Mouse (Mus musculus): ENCODE measurements around the gene Fig4. TPM values are rescaled to one million over a fixed set of nuclear protein-coding genes. Genes with fewer than 3 reads are reported as not detected.

Gene Fig4
- polyA plus RNA-seq, 1 experiment from 2014 or later: 31.6 TPM

GRCm38 (mm10) chr10:41189392-41189791 lies 113.7 kb downstream of the Fig4 start:
- Histone ChIP-seq H3K36me3 (ENCODE audit: control insufficient read depth, insufficient read depth, low read length) (0 out of 2 replicates have a peak, but pooled peaks cover 3% of the 10 kb centered on the region), H3K4me3 (ENCODE audit: low read depth, low read length) (no peak overlapping the region), H3K4me2 (ENCODE audit: low read length) (no peak overlapping the region), H3K27me3 (ENCODE audit: control insufficient read depth, insufficient read depth, low read depth, low read length) (no peaks in the 10 kb centered on the region), H3K4me1 (ENCODE audit: control insufficient read depth, insufficient read depth, low read length) (no peaks in the 10 kb centered on the region), H3K9me3 (replicated peaks; ENCODE audit: control insufficient read depth, low read length, poor library complexity, severe bottlenecking) (no peaks in the 10 kb centered on the region), H3K9ac (ENCODE audit: low read depth, low read length) (no peak overlapping the region), H3K27ac (ENCODE audit: low read length) (no peak overlapping the region)
- no peak for ATAC-seq
- 73% methylated on average over 3 of the region's 3 CpGs for WGBS

DNA sequence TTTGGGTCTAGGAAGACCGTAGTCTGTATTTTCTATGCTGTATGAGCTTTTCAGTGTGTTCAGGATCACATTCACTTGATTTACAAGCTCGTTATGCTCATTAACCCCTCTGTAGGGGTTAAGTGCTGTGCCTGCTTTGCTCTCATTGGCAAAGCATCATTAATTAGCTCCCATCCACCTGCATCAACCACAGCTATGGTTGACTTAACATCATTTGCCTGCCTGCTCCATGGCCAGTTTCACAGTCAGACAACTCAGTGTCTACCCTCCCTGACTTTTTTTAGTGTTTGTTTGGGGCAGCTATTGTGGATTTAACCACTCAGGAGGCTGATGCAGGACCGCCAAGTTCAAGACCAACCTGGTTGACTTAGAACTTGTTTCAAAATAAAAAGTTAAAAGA lies 119.1 kb downstream of the Fig4 start:
- Histone ChIP-seq H3K27ac (ENCODE audit: low read length) (no peak overlapping the region), H3K4me2 (ENCODE audit: low read length) (no peak overlapping the region), H3K4me1 (ENCODE audit: control insufficient read depth, insufficient read depth, low read length) (no peaks in the 10 kb centered on the region), H3K9me3 (replicated peaks; ENCODE audit: control insufficient read depth, low read length, poor library complexity, severe bottlenecking) (no peaks in the 10 kb centered on the region), H3K9ac (ENCODE audit: low read depth, low read length) (no peak overlapping the region), H3K36me3 (ENCODE audit: control insufficient read depth, insufficient read depth, low read length) (0 out of 2 replicates have a peak, but pooled peaks cover 3% of the 10 kb centered on the region), H3K4me3 (ENCODE audit: low read depth, low read length) (no peak overlapping the region), H3K27me3 (ENCODE audit: control insufficient read depth, insufficient read depth, low read depth, low read length) (no peaks in the 10 kb centered on the region)
- WGBS: 76% methylated on average over 3 of the region's 3 CpGs
- no peak for ATAC-seq

GRCm38 (mm10) chr10:41182644-41183043 lies 120.4 kb downstream of the Fig4 start:
- Histone ChIP-seq H3K27ac (ENCODE audit: low read length) (no peak overlapping the region), H3K4me3 (ENCODE audit: low read depth, low read length) (no peak overlapping the region), H3K4me2 (ENCODE audit: low read length) (no peak overlapping the region), H3K36me3 (ENCODE audit: control insufficient read depth, insufficient read depth, low read length) (no peaks in the 10 kb centered on the region), H3K9ac (ENCODE audit: low read depth, low read length) (no peak overlapping the region), H3K27me3 (ENCODE audit: control insufficient read depth, insufficient read depth, low read depth, low read length) (no peaks in the 10 kb centered on the region), H3K4me1 (ENCODE audit: control insufficient read depth, insufficient read depth, low read length) (no peaks in the 10 kb centered on the region), H3K9me3 (replicated peaks; ENCODE audit: control insufficient read depth, low read length, poor library complexity, severe bottlenecking) (no peaks in the 10 kb centered on the region)
- ATAC-seq: no peak
- WGBS: 14% methylated on average over 6 of the region's 6 CpGs

GRCm38 (mm10) chr10:41166141-41166540 lies 136.9 kb downstream of the Fig4 start:
- Histone ChIP-seq H3K4me1 (ENCODE audit: control insufficient read depth, insufficient read depth, low read length) (no peaks in the 10 kb centered on the region), H3K27me3 (ENCODE audit: control insufficient read depth, insufficient read depth, low read depth, low read length) (no peaks in the 10 kb centered on the region), H3K9ac (ENCODE audit: low read depth, low read length) (no peak overlapping the region), H3K27ac (ENCODE audit: low read length) (no peak overlapping the region), H3K9me3 (replicated peaks; ENCODE audit: control insufficient read depth, low read length, poor library complexity, severe bottlenecking) (no peaks in the 10 kb centered on the region), H3K4me3 (ENCODE audit: low read depth, low read length) (no peak overlapping the region), H3K4me2 (ENCODE audit: low read length) (no peak overlapping the region), H3K36me3 (ENCODE audit: control insufficient read depth, insufficient read depth, low read length) (no peaks in the 10 kb centered on the region)
- WGBS: 97% methylated on average over 5 of the region's 5 CpGs
- no peak for ATAC-seq

GRCm38 (mm10) chr10:41163108-41163507 lies 140.0 kb downstream of the Fig4 start:
- Histone ChIP-seq H3K4me3 (ENCODE audit: low read depth, low read length) (no peak overlapping the region), H3K4me1 (ENCODE audit: control insufficient read depth, insufficient read depth, low read length) (no peaks in the 10 kb centered on the region), H3K27me3 (ENCODE audit: control insufficient read depth, insufficient read depth, low read depth, low read length) (no peaks in the 10 kb centered on the region), H3K27ac (ENCODE audit: low read length) (no peak overlapping the region), H3K4me2 (ENCODE audit: low read length) (no peak overlapping the region), H3K9ac (ENCODE audit: low read depth, low read length) (no peak overlapping the region), H3K36me3 (ENCODE audit: control insufficient read depth, insufficient read depth, low read length) (no peaks in the 10 kb centered on the region), H3K9me3 (replicated peaks; ENCODE audit: control insufficient read depth, low read length, poor library complexity, severe bottlenecking) (no peaks in the 10 kb centered on the region)
- ATAC-seq: no peak
- WGBS: 93% methylated on average over 2 of the region's 2 CpGs

- no peaks in the 10 kb centered on the region for H3K9me3 ChIP-seq (replicated peaks; ENCODE audit: control insufficient read depth, low read length, poor library complexity, severe bottlenecking)
- no peaks in the 10 kb centered on the region for H3K4me1 ChIP-seq (ENCODE audit: control insufficient read depth, insufficient read depth, low read length)
- H3K4me3 ChIP-seq (ENCODE audit: low read depth, low read length): no peak overlapping the region
- H3K9ac ChIP-seq (ENCODE audit: low read depth, low read length): no peak overlapping the region
- no peak for ATAC-seq
- no peak overlapping the region for H3K27ac ChIP-seq (ENCODE audit: low read length)
- WGBS: 93% methylated on average over 2 of the region's 2 CpGs
- H3K4me2 ChIP-seq (ENCODE audit: low read length): no peak overlapping the region
- no peaks in the 10 kb centered on the region for H3K27me3 ChIP-seq (ENCODE audit: control insufficient read depth, insufficient read depth, low read depth, low read length)
- no peaks in the 10 kb centered on the region for H3K36me3 ChIP-seq (ENCODE audit: control insufficient read depth, insufficient read depth, low read length)
These were observed 145.8 kb downstream of the Fig4 start for GRCm38 (mm10) chr10:41157296-41157695.

DNA sequence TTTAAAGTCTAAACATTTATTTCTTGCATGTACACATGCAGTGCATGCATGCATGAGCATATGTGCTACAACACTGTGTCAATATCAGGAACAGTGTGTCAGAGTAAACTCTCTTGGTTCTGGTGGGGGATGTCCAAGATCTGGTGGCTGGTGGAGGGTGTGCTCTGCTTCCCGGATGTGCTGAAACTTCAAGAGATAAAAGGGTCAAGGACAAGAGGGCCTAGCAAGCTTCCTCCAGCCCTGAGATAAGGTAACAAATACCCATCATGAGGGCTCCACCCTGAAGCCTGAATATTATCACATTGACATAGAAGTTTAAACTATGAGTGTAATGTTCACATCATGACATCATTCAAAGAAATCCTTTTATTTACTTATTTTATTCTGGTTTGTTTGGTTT lies 146.4 kb downstream of the Fig4 start:
- H3K4me3 ChIP-seq (ENCODE audit: low read depth, low read length): no peak overlapping the region
- H3K4me2 ChIP-seq (ENCODE audit: low read length): no peak overlapping the region
- no peaks in the 10 kb centered on the region for H3K9me3 ChIP-seq (replicated peaks; ENCODE audit: control insufficient read depth, low read length, poor library complexity, severe bottlenecking)
- H3K27ac ChIP-seq (ENCODE audit: low read length): no peak overlapping the region
- 94% methylated on average over 1 of the region's 1 CpGs for WGBS
- no peaks in the 10 kb centered on the region for H3K36me3 ChIP-seq (ENCODE audit: control insufficient read depth, insufficient read depth, low read length)
- H3K27me3 ChIP-seq (ENCODE audit: control insufficient read depth, insufficient read depth, low read depth, low read length): no peaks in the 10 kb centered on the region
- no peak for ATAC-seq
- H3K4me1 ChIP-seq (ENCODE audit: control insufficient read depth, insufficient read depth, low read length): no peaks in the 10 kb centered on the region
- no peak overlapping the region for H3K9ac ChIP-seq (ENCODE audit: low read depth, low read length)

DNA sequence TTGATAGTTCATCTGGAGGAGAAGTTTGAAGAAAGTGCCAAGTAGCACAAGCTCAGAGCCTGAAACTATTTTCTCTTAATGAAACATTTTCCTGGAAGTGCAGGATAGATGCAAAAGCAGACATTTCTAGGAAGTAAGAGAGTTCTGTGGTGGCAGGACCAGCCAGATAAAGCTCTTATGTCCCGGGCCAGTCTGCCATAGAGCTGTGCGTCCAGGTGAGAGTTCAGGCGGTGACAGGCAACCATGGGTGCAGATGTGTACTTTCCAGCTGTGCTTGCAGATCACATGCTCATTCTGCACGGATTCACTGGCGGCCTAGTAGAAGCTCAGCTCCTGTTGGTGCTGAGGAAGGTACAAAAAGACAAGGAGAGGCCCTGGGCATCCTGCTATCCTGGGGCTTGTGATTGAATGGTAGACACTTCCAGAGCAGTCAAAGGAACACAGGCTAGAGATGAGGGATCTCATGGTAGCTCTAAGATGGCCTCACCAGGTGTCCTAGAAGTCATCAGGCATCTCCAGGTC lies 149.8 kb downstream of the Fig4 start:
- Histone ChIP-seq H3K36me3 (ENCODE audit: control insufficient read depth, insufficient read depth, low read length) (no peaks in the 10 kb centered on the region), H3K4me2 (ENCODE audit: low read length) (no peak overlapping the region), H3K4me1 (ENCODE audit: control insufficient read depth, insufficient read depth, low read length) (no peaks in the 10 kb centered on the region), H3K27ac (ENCODE audit: low read length) (no peak overlapping the region), H3K27me3 (ENCODE audit: control insufficient read depth, insufficient read depth, low read depth, low read length) (no peaks in the 10 kb centered on the region), H3K4me3 (ENCODE audit: low read depth, low read length) (no peak overlapping the region), H3K9me3 (replicated peaks; ENCODE audit: control insufficient read depth, low read length, poor library complexity, severe bottlenecking) (no peaks in the 10 kb centered on the region), H3K9ac (ENCODE audit: low read depth, low read length) (no peak overlapping the region)
- 92% methylated on average over 5 of the region's 5 CpGs for WGBS
- no peak for ATAC-seq

- Histone ChIP-seq H3K9me3 (replicated peaks; ENCODE audit: control insufficient read depth, low read length, poor library complexity, severe bottlenecking) (no peaks in the 10 kb centered on the region), H3K36me3 (ENCODE audit: control insufficient read depth, insufficient read depth, low read length) (no peaks in the 10 kb centered on the region), H3K27ac (ENCODE audit: low read length) (no peak overlapping the region), H3K27me3 (ENCODE audit: control insufficient read depth, insufficient read depth, low read depth, low read length) (no peaks in the 10 kb centered on the region), H3K4me2 (ENCODE audit: low read length) (no peak overlapping the region), H3K4me1 (ENCODE audit: control insufficient read depth, insufficient read depth, low read length) (no peaks in the 10 kb centered on the region), H3K9ac (ENCODE audit: low read depth, low read length) (no peak overlapping the region), H3K4me3 (ENCODE audit: low read depth, low read length) (no peak overlapping the region)
- 69% methylated on average over 4 of the region's 4 CpGs for WGBS
- ATAC-seq: no peak
These were observed 151.2 kb downstream of the Fig4 start for GRCm38 (mm10) chr10:41151901-41152300.

Data from midbrain, embryonic 16.5 days (tissue).